Mouse (Mus musculus) liver, postnatal 0 days (tissue): Measurements from ENCODE around the gene Gm28051.

Source experiments
- CTCF ChIP-seq: sonication (generic); IDR thresholded peaks from 2 replicates; pipeline ENCODE4 v1.5.1; 2016; ENCODE audit warnings: antibody characterized with exemption, low read depth
- EP300 ChIP-seq: IDR thresholded peaks from 2 replicates; pipeline ENCODE4 v1.6.1; 2016; ENCODE audit warnings: antibody characterized with exemption, low read depth, mild to moderate bottlenecking

GRCm38 (mm10) chr12:102779452-102779851 lies 21.9 kb upstream of the Gm28051 start:
- peak; percentile 53 for TF ChIP-seq CTCF
- no peak for TF ChIP-seq EP300
